Mouse (Mus musculus) thymus, adult 2 months (tissue): ENCODE data around the gene Nckap5.

ENCODE experiments used
- CTCF ChIP-seq: fragments of 200-500 bp; IDR thresholded peaks from 2 replicates; pipeline ENCODE4 v1.5.1; 2012; ENCODE audit warnings: mild to moderate bottlenecking, control low read depth, low read length, moderate library complexity, borderline replicate concordance; ENCODE audit not compliant: control insufficient read depth, poor library complexity, insufficient read depth; ENCODE audit errors: extremely low read depth
- POLR2A ChIP-seq: fragments of 200-500 bp; IDR thresholded peaks from 2 replicates; pipeline ENCODE4 v1.6.1; 2012; ENCODE audit warnings: mild to moderate bottlenecking, low read length, control low read depth, moderate library complexity; ENCODE audit not compliant: control insufficient read depth, poor library complexity, insufficient read depth; ENCODE audit errors: extremely low read depth

DNA sequence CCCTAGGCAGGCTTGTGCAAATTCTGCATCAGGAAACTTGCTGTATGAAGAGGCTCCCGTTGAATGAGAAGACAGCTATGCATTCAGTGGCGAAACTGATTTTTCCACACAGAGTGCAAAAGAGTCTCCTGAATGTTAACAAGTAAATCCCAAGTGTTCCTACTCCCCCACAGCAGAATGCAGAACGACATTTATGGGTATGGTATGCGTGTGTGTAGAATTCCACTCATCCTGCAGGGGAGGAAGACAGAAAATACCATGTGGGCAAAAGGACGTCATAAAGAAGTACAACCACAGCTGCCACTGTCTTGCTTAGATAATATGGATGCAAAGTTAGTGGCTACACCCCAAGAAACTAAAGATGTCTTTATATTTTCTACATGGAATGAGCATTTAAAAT is 565.7 kb downstream of the Nckap5 start:
- TF ChIP-seq POLR2A, result no peak
- TF ChIP-seq CTCF, result no peak
